Mouse (Mus musculus): ENCODE measurements at regions not wholly inside any gene's neighbourhood (a gene's known extent, or its start where the extent isn't known, plus 50 kb on each side); places are given as distances from the start of the nearest gene placed in this dataset.

- no peak for ATAC-seq (replicated peaks; ENCODE audit: poor library complexity, severe bottlenecking)
Observed at GRCm38 (mm10) chr5:107035376-107035775, 71.3 kb downstream of the Cdc7 start.

- ATAC-seq (replicated peaks; ENCODE audit: poor library complexity, severe bottlenecking) = no peak
Observed at GRCm38 (mm10) chr5:107035782-107036181, 71.7 kb downstream of the Cdc7 start.

GRCm38 (mm10) chr5:107036475-107036874 is 72.4 kb downstream of the Cdc7 start:
- no peak for ATAC-seq (replicated peaks; ENCODE audit: poor library complexity, severe bottlenecking)

GRCm38 (mm10) chr5:107037087-107037486 is 73.0 kb downstream of the Cdc7 start:
- no peak for ATAC-seq (replicated peaks; ENCODE audit: poor library complexity, severe bottlenecking)

GRCm38 (mm10) chr5:107039340-107039739 is 75.2 kb downstream of the Cdc7 start:
- ATAC-seq (replicated peaks; ENCODE audit: poor library complexity, severe bottlenecking) = no peak

- ATAC-seq (replicated peaks; ENCODE audit: poor library complexity, severe bottlenecking) = no peak
Observed at GRCm38 (mm10) chr5:107039956-107040355, 75.8 kb downstream of the Cdc7 start.

- no peak for ATAC-seq (replicated peaks; ENCODE audit: poor library complexity, severe bottlenecking)
Observed at GRCm38 (mm10) chr5:107040489-107040888, 76.4 kb downstream of the Cdc7 start.

- ATAC-seq (replicated peaks; ENCODE audit: poor library complexity, severe bottlenecking) = no peak
Observed at GRCm38 (mm10) chr5:107045163-107045562, 81.0 kb downstream of the Cdc7 start.

GRCm38 (mm10) chr5:107046501-107046931 is 82.4 kb downstream of the Cdc7 start:
- no peak for ATAC-seq (replicated peaks; ENCODE audit: poor library complexity, severe bottlenecking)

- ATAC-seq (replicated peaks; ENCODE audit: poor library complexity, severe bottlenecking) = no peak
Observed at GRCm38 (mm10) chr5:107048607-107049006, 84.5 kb downstream of the Cdc7 start.

GRCm38 (mm10) chr5:107050076-107050475 is 86.0 kb downstream of the Cdc7 start:
- ATAC-seq (replicated peaks; ENCODE audit: poor library complexity, severe bottlenecking) = no peak

- ATAC-seq (replicated peaks; ENCODE audit: poor library complexity, severe bottlenecking) = no peak
Observed at GRCm38 (mm10) chr5:107051868-107052267, 87.7 kb downstream of the Cdc7 start.

GRCm38 (mm10) chr5:107054900-107055452 is 90.9 kb downstream of the Cdc7 start:
- no peak for ATAC-seq (replicated peaks; ENCODE audit: poor library complexity, severe bottlenecking)

- ATAC-seq (replicated peaks; ENCODE audit: poor library complexity, severe bottlenecking) = peak; percentile 45
Observed at GRCm38 (mm10) chr5:107055455-107055854, 91.3 kb downstream of the Cdc7 start.

Data from granulocyte monocyte progenitor cell, adult 5-6 weeks (primary cell).